Mouse (Mus musculus): ENCODE data around the gene Apol6. TPM values are rescaled to one million over a fixed set of nuclear protein-coding genes. Genes with fewer than 3 reads are reported as not detected.

Apol6 gene
- polyA plus RNA-seq, 1 experiment = 179 TPM

- no peak for DNase-seq (ENCODE audit: low read depth)
These were observed 26.3 kb downstream of the Apol6 start for GRCm38 (mm10) chr15:77070745-77071268.

DNA sequence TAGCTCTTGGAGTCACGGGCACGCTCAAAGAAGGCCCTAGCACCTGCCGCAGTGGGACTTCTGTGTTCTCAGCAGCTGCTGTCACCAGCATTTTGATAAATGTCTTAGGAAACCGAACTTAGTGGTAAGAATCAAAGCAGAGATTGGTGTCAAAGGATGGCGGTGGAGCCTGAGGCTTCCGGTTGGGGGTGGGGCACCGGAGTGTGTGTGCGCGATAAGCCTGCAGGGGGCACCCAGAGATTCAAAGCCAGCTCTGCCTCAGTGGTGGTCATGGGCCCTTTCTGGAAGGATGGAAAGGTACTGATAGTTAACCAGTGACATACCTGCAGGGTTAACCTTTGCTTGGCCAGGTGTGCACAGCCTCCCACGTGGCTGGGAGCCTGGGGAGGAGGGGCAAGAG lies 27.0 kb downstream of the Apol6 start:
- DNase-seq (ENCODE audit: low read depth) = no peak

DNA sequence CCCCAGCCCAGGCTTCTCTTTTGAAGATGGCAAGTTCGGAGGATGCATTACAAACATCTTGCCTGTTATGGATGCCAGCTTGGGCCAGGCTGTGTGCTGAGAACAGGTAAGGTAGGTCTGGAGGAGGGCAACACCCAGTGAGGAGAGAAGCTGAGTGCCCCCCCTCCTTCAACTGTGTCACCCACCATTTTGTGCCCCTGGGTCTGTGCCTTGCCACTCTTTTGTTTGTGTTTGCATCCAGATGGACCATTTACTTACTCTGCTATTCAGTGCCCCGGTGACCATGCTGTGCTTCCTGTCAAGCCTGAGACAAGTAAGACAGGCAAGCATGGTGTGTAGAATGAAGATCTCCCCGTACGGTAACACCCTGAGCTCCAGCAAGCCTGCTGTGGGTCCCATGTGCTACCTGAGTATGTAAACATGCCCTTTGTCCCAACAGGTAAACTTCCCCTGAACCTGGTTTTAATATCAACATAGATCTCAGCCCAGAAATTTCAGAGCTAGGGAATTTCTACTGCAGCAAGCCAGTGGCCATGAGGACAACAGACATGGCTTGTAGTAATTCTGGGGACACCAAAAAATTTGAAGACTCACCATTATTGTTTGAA lies 28.1 kb downstream of the Apol6 start:
- DNase-seq (ENCODE audit: low read depth) = no peak

DNA sequence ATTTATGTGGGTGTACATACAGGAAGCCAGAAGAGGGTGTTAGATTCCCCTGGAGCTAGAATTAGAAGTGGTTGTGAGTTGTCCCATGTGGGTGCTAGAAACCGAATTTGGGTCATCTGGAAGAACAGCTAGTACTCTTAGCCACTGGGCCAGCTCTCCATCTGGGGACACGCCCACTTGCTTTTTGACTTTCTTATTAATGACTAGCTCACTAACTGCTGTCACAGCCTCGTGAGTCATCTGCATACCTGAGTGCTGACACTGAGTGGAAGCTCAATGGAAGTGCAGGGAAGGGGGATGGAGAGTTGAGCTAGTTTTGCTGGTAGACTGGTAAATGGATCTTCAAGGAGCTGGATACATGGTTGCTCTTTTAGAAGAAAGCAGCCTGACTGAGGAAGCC lies 32.0 kb downstream of the Apol6 start:
- DNase-seq (ENCODE audit: low read depth) = no peak

- no peak for DNase-seq (ENCODE audit: low read depth)
These were observed 33.4 kb downstream of the Apol6 start for GRCm38 (mm10) chr15:77077906-77078305.

DNA sequence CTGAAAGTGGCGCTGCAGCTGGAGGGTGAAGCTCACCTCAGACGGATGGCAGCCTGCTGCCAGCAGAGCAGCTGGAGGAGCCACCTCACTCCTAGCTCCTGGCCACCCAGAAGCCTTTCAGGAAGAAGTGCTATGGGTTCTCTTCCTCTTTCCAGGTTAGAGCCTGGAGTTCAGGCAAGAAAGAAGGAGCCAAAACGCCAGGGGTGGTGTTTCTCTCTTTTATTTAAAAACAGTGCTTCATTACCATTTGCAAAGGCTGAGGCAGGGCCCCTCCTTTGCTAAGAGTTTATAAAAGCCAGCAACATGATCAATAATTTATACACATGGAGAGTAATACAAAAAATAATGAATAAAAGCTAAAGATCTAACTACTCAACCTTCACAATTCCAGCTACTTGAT lies 34.3 kb downstream of the Apol6 start:
- no peak for DNase-seq (ENCODE audit: low read depth)

- DNase-seq (ENCODE audit: low read depth) = no peak
These were observed 34.8 kb downstream of the Apol6 start for GRCm38 (mm10) chr15:77079256-77079822.

- no peak for DNase-seq (ENCODE audit: low read depth)
These were observed 35.4 kb downstream of the Apol6 start for GRCm38 (mm10) chr15:77079890-77080361.

- no peak for DNase-seq (ENCODE audit: low read depth)
These were observed 36.2 kb downstream of the Apol6 start for GRCm38 (mm10) chr15:77080684-77081254.

GRCm38 (mm10) chr15:77081454-77081853 lies 36.9 kb downstream of the Apol6 start:
- DNase-seq (ENCODE audit: low read depth) = no peak

DNA sequence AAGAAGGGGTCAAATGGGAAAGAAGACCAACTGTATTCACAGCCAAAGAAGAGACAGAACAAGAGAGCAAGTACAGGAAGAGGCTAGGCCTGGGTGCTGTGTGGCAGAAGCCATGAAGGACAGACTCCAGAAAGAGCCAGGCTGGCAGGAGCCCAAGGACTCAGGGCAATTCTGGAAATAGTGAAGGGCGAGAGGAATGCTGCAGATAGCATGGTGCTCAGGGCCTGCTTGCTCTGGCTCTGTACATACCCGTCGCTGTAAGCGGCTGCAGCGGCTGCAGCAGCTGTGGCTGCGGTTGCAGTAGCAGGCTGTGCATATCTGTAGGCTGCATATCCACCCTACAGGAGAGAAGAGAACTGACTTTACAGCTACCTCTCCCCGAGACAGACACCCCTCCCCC lies 41.3 kb downstream of the Apol6 start:
- DNase-seq (ENCODE audit: low read depth) = no peak

DNA sequence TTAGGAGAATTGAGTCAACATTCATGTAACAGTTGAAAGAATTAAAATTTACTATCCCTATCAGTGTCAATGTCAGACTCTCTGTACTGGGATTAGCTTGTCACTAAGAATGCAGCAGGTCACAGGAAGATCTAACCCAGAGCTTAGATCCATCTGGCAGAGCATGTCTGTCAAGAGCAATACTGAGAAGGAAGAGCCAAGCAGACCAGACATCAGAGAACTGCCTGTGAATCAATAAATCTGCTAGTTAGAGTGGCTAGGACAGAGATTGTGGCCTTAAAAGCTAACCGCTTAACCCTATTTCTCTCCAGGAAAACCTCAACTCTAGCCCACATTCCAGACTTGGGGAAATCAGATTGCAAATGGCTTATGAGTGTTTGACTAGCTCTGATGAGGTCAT lies 42.0 kb downstream of the Apol6 start:
- DNase-seq (ENCODE audit: low read depth) = no peak

DNA sequence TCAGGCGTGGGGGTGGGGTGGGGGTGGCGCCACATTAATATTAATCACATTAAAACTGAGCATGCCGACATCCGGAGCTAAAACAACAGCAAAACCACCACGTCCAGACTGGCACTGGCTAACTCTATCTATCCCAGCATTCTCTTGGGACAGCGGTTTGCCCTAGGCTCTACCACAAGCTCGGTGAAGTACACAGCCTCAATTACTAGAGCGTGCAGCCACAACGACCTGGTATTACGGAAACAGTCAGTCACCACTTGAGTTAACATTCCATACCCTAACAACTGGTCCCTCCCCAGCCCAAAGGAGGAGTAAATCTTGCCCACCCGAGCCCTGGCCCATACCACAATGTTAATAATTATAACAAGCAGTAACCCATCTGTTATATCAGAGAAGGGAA lies 44.7 kb downstream of the Apol6 start:
- DNase-seq (ENCODE audit: low read depth) = no peak

DNA sequence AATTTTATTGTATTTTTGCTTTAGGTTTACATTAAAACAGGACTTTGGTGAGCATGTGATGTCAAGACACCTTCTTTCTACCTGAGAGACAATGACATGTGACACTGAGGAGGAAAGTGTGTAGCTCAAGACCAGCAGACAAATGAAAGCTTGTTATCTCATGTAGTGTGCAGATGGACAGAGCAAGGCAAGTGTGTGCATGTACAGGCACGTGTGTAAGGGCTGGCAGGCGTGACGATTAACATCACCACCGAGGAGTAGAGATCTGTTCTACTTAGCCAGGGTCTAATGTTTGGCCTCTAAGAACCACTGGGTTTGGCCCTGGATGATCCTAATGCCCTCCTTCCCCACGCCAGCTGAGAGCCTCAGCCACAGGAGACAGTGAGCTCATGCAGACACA lies 46.0 kb downstream of the Apol6 start:
- no peak for DNase-seq (ENCODE audit: low read depth)

GRCm38 (mm10) chr15:77091394-77091793 lies 46.9 kb downstream of the Apol6 start:
- no peak for DNase-seq (ENCODE audit: low read depth)

GRCm38 (mm10) chr15:77094431-77094830 lies 49.9 kb downstream of the Apol6 start:
- no peak for DNase-seq (ENCODE audit: low read depth)

GRCm38 (mm10) chr15:77095216-77095615 lies 50.7 kb downstream of the Apol6 start:
- DNase-seq (ENCODE audit: low read depth) = no peak

GRCm38 (mm10) chr15:77097358-77097757 lies 52.8 kb downstream of the Apol6 start:
- no peak for DNase-seq (ENCODE audit: low read depth)

DNA sequence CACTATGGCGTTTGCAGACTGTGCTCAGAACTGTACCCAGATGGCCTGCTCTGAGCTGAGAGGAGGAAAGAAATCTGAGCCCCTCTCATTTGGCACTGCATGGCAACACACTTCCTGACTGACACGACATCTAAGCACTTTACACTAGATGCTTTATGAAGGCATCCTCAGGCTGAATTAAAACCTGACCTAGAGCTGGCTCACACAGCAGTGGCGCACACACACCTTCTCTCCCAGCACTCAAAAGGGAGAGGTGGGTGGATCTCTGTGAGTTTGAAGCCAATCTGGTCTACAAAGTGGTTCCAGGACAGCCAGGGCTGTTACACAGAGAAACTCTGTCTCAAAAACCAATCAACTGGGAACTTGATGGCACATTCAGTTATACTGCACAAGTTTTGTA lies 55.2 kb downstream of the Apol6 start:
- DNase-seq (ENCODE audit: low read depth) = no peak

DNA sequence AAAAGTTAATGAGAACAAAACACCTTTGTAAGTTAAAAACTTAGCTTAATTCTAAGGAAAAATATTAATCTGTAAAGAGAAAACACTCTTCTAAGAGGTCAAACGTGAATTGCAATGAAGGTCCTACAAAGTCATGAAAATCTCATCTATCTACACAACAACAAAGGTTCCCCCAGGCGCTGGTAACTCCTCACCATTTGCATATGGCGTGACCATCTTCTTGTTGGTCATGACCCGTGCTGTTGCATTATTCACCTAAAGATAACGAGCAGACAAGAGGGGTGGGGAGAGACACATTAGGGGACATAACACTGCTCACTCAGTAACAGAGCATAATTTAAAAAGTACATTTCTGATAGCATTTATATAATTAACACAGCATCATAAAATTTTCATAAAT lies 58.2 kb downstream of the Apol6 start:
- DNase-seq (ENCODE audit: low read depth) = no peak

GRCm38 (mm10) chr15:77104349-77105158 lies 60.0 kb downstream of the Apol6 start:
- DNase-seq (ENCODE audit: low read depth) = no peak

GRCm38 (mm10) chr15:77105273-77105672 lies 60.7 kb downstream of the Apol6 start:
- DNase-seq (ENCODE audit: low read depth) = no peak
